Mouse (Mus musculus): ENCODE measurements around the gene Fto. TPM values are rescaled to one million over a fixed set of nuclear protein-coding genes. Genes with fewer than 3 reads are reported as not detected.

Gene Fto
- polyA plus RNA-seq, 1 experiment from 2014 or later, result 90.1 TPM

GRCm38 (mm10) chr8:91326946-91327345 lies 13.6 kb downstream of the Fto start:
- H3K4me1 ChIP-seq, result peaks cover 47% of the 10 kb centered on the region
- no peaks in the 10 kb centered on the region for H3K36me3 ChIP-seq (ENCODE audit: poor library complexity, severe bottlenecking)
- WGBS, result 82% methylated on average over 6 of the region's 6 CpGs
- no peak overlapping the region for H3K4me3 ChIP-seq
- no peaks in the 10 kb centered on the region for H3K9me3 ChIP-seq (replicated peaks)
- no peak overlapping the region for H3K4me2 ChIP-seq
- no peaks in the 10 kb centered on the region for H3K27me3 ChIP-seq
- no peak overlapping the region for H3K27ac ChIP-seq
- H3K9ac ChIP-seq, result no peak overlapping the region
- ATAC-seq, result no peak

DNA sequence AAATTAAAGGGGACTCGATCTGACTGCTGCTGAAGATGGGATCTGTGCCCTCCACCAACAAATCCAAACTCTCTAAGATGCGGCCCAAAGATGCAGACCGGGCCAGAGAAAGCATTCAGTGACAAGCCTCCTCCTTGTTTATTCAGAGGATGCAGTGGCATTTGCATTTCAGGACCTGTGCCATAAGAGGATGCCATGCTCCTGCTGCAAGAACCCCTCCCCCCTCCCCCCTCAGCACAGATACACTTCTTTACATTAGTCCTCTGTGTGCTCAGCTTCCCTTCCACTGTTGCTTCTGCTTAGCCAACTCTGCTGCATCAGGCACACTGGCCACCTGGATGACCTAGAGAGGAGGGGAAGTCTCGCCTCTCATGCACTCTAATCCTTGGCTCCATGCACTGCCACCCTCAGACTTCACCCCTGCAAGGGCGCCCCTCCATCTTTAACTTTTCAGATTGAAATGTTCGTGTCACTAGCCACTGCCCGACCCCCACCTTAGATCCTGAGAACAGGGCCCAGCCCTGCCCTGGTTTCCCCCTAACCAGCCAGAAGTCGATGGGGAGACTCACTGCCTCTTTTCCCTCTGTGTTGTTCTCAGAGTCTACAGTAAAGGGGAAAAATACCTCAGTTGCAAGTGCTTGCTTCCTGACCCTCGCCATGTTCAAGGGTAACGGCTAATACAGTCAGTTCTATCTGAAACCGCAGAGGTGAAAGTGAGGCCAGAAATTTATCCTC lies 14.3 kb downstream of the Fto start:
- Histone ChIP-seq H3K9ac (no peak overlapping the region), H3K27ac (no peak overlapping the region), H3K4me2 (no peak overlapping the region), H3K36me3 (ENCODE audit: poor library complexity, severe bottlenecking) (no peaks in the 10 kb centered on the region), H3K4me1 (peaks cover 48% of the 10 kb centered on the region), H3K4me3 (no peak overlapping the region), H3K9me3 (replicated peaks) (no peaks in the 10 kb centered on the region), H3K27me3 (no peaks in the 10 kb centered on the region)
- no peak for ATAC-seq
- 81% methylated on average over 11 of the region's 11 CpGs for WGBS

- Histone ChIP-seq H3K4me1 (peaks cover 41% of the 10 kb centered on the region), H3K9ac (no peak overlapping the region), H3K9me3 (replicated peaks) (no peaks in the 10 kb centered on the region), H3K4me3 (no peak overlapping the region), H3K4me2 (peak overlapping the region; percentile 35; the same call in 1 of the 2 replicates), H3K36me3 (ENCODE audit: poor library complexity, severe bottlenecking) (no peaks in the 10 kb centered on the region), H3K27me3 (no peaks in the 10 kb centered on the region), H3K27ac (peak overlapping the region; percentile 76; the same call in 1 of the 2 replicates)
- WGBS, result 84% methylated on average over 9 of the region's 9 CpGs
- ATAC-seq, result no peak
Measured at GRCm38 (mm10) chr8:91329056-91329455, 15.7 kb downstream of the Fto start.

GRCm38 (mm10) chr8:91329461-91329850 lies 16.1 kb downstream of the Fto start:
- peak overlapping the region; percentile 14; the same call in 1 of the 2 replicates for H3K9ac ChIP-seq
- peak overlapping the region; percentile 35 for H3K4me2 ChIP-seq
- H3K27ac ChIP-seq, result peak overlapping the region; percentile 76
- no peaks in the 10 kb centered on the region for H3K9me3 ChIP-seq (replicated peaks)
- H3K27me3 ChIP-seq, result no peaks in the 10 kb centered on the region
- no peak for ATAC-seq
- H3K4me1 ChIP-seq, result peaks cover 41% of the 10 kb centered on the region
- WGBS, result 43% methylated on average over 6 of the region's 6 CpGs
- no peak overlapping the region for H3K4me3 ChIP-seq
- H3K36me3 ChIP-seq (ENCODE audit: poor library complexity, severe bottlenecking), result no peaks in the 10 kb centered on the region

GRCm38 (mm10) chr8:91338389-91339154 lies 25.2 kb downstream of the Fto start:
- no peaks in the 10 kb centered on the region for H3K27me3 ChIP-seq
- peaks cover 10% of the 10 kb centered on the region; the same call in 1 of the 2 replicates for H3K9me3 ChIP-seq (replicated peaks)
- no peak overlapping the region for H3K4me3 ChIP-seq
- no peaks in the 10 kb centered on the region for H3K36me3 ChIP-seq (ENCODE audit: poor library complexity, severe bottlenecking)
- H3K9ac ChIP-seq, result no peak overlapping the region
- no peak for ATAC-seq
- H3K4me1 ChIP-seq, result no peaks in the 10 kb centered on the region
- 85% methylated on average over 6 of the region's 6 CpGs for WGBS
- H3K4me2 ChIP-seq, result no peak overlapping the region
- no peak overlapping the region for H3K27ac ChIP-seq

- Histone ChIP-seq H3K36me3 (ENCODE audit: poor library complexity, severe bottlenecking) (no peaks in the 10 kb centered on the region), H3K27me3 (no peaks in the 10 kb centered on the region), H3K9ac (no peak overlapping the region), H3K4me1 (no peaks in the 10 kb centered on the region), H3K4me3 (no peak overlapping the region), H3K4me2 (no peak overlapping the region), H3K9me3 (replicated peaks) (peaks cover 10% of the 10 kb centered on the region; the same call in 1 of the 2 replicates), H3K27ac (no peak overlapping the region)
- 88% methylated on average over 8 of the region's 8 CpGs for WGBS
- no peak for ATAC-seq
Measured at GRCm38 (mm10) chr8:91339651-91340050, 26.3 kb downstream of the Fto start.

DNA sequence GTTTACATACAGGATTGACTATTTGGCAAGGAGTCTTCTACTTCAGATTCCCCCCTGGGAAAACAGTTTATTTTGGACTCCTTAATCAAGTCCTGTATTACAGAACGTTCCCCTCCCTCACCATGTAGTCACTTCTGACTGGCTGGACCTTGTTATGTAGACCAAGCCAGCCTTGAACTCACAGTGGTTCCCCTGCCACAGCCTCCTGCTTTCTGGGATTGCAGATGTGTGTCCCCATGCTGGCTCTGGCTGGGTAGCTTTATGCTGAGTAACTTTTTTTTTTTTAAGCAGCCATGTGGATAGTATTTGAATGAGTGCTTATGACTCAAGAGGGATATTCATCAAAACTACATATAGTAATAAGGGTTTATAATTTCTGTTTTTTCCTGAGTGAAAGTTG lies 27.4 kb downstream of the Fto start:
- H3K4me1 ChIP-seq, result no peaks in the 10 kb centered on the region
- H3K9me3 ChIP-seq (replicated peaks), result peaks cover 10% of the 10 kb centered on the region; the same call in 1 of the 2 replicates
- H3K36me3 ChIP-seq (ENCODE audit: poor library complexity, severe bottlenecking), result no peaks in the 10 kb centered on the region
- no peak overlapping the region for H3K9ac ChIP-seq
- H3K27me3 ChIP-seq, result no peaks in the 10 kb centered on the region
- H3K4me3 ChIP-seq, result no peak overlapping the region
- ATAC-seq, result no peak
- no peak overlapping the region for H3K4me2 ChIP-seq
- 86% methylated on average over 1 of the region's 1 CpGs for WGBS
- H3K27ac ChIP-seq, result no peak overlapping the region

DNA sequence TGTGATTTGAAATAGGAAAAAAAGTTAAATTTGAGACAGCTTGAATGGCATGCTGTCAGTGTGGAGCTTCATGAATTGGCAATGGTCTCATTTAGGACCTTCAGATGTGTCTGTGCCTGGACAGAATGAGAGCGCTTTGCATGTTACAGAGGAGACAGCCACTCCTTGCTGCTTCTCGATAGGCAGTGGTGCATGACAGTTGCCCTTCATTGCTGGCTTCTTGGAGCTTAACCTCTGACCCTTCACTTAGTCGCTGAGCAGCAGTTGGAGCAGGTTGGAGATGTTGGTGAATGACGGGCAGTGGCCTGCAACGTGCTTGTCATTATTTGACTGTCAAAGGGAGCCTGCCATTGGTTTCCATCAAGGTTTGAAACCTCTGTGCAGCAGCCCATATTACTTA lies 28.9 kb downstream of the Fto start:
- Histone ChIP-seq H3K4me1 (0 out of 2 replicates have a peak, but pooled peaks cover under 1% of the 10 kb centered on the region), H3K36me3 (ENCODE audit: poor library complexity, severe bottlenecking) (no peaks in the 10 kb centered on the region), H3K4me2 (no peak overlapping the region), H3K27me3 (no peaks in the 10 kb centered on the region), H3K27ac (no peak overlapping the region), H3K9me3 (replicated peaks) (0 out of 2 replicates have a peak, but pooled peaks cover 3% of the 10 kb centered on the region), H3K4me3 (no peak overlapping the region), H3K9ac (no peak overlapping the region)
- WGBS, result 27% methylated on average over 5 of the region's 5 CpGs
- ATAC-seq, result no peak

GRCm38 (mm10) chr8:91342798-91343197 lies 29.5 kb downstream of the Fto start:
- no peak for ATAC-seq
- 86% methylated on average over 5 of the region's 5 CpGs for WGBS
- no peak overlapping the region for H3K4me2 ChIP-seq

GRCm38 (mm10) chr8:91344659-91345058 lies 31.3 kb downstream of the Fto start:
- no peak for ATAC-seq
- no peak overlapping the region for H3K27ac ChIP-seq
- H3K9me3 ChIP-seq (replicated peaks), result no peaks in the 10 kb centered on the region
- H3K4me2 ChIP-seq, result no peak overlapping the region
- H3K9ac ChIP-seq, result no peak overlapping the region
- no peak overlapping the region for H3K4me3 ChIP-seq
- no peaks in the 10 kb centered on the region for H3K36me3 ChIP-seq (ENCODE audit: poor library complexity, severe bottlenecking)
- 0 out of 2 replicates have a peak, but pooled peaks cover 6% of the 10 kb centered on the region for H3K4me1 ChIP-seq
- H3K27me3 ChIP-seq, result no peaks in the 10 kb centered on the region
- WGBS, result 91% methylated on average over 11 of the region's 11 CpGs

More at GRCm38 (mm10) chr8:91342798-91343197, 29.5 kb downstream of the Fto start:
- H3K27me3 ChIP-seq, result no peaks in the 10 kb centered on the region
- H3K4me3 ChIP-seq, result no peak overlapping the region
- no peaks in the 10 kb centered on the region for H3K36me3 ChIP-seq (ENCODE audit: poor library complexity, severe bottlenecking)
- 0 out of 2 replicates have a peak, but pooled peaks cover 6% of the 10 kb centered on the region for H3K4me1 ChIP-seq
- H3K27ac ChIP-seq, result no peak overlapping the region
- no peaks in the 10 kb centered on the region for H3K9me3 ChIP-seq (replicated peaks)
- no peak overlapping the region for H3K9ac ChIP-seq

DNA sequence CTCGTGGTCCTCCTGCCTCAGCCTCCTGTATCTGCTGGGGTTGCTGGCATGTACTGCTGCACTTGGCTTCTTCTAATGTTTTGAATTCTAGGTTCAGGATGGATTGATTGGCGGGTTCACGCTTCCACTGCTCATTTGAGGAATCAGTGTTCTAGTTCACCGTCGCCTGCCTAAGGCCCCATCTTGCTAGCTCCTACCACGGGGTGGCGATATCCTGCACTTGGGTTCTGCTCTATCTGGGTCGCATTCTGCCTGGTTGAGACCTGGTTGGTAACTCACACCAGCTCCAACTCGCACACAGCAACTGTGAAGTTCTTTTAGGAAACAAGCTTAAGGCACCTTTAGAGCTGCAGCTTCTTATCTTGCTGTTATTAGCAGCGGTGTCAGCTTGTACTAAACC lies 33.8 kb downstream of the Fto start:
- Histone ChIP-seq H3K9me3 (replicated peaks) (no peaks in the 10 kb centered on the region), H3K4me2 (no peak overlapping the region), H3K9ac (no peak overlapping the region), H3K27ac (no peak overlapping the region), H3K4me1 (0 out of 2 replicates have a peak, but pooled peaks cover 6% of the 10 kb centered on the region), H3K36me3 (ENCODE audit: poor library complexity, severe bottlenecking) (no peaks in the 10 kb centered on the region), H3K27me3 (no peaks in the 10 kb centered on the region), H3K4me3 (no peak overlapping the region)
- 91% methylated on average over 10 of the region's 10 CpGs for WGBS
- no peak for ATAC-seq

GRCm38 (mm10) chr8:91347595-91347994 lies 34.3 kb downstream of the Fto start:
- H3K27ac ChIP-seq, result no peak overlapping the region
- no peak for ATAC-seq
- no peak overlapping the region for H3K9ac ChIP-seq
- no peaks in the 10 kb centered on the region for H3K27me3 ChIP-seq
- H3K4me2 ChIP-seq, result no peak overlapping the region
- no peak overlapping the region for H3K4me3 ChIP-seq
- 0 out of 2 replicates have a peak, but pooled peaks cover 6% of the 10 kb centered on the region for H3K4me1 ChIP-seq
- no peaks in the 10 kb centered on the region for H3K9me3 ChIP-seq (replicated peaks)
- 93% methylated on average over 6 of the region's 6 CpGs for WGBS
- H3K36me3 ChIP-seq (ENCODE audit: poor library complexity, severe bottlenecking), result no peaks in the 10 kb centered on the region
